Mouse (Mus musculus) kidney, postnatal 0 days (tissue): ENCODE measurements around the gene Olfr649. TPM values are rescaled to one million over a fixed set of nuclear protein-coding genes. Genes with fewer than 3 reads are reported as not detected.

ENCODE experiments used
- ATAC-seq: fragments of 200-750 bp; cut with Nextera tagmentation; replicated peaks from 2 replicates; pipeline ENCODE4 v1.8.0; 2017; ENCODE audit warnings: low read depth, moderate number of reproducible peaks, moderate TSS enrichment, moderate library complexity; ENCODE audit not compliant: low FRiP score
- DNase-seq: peaks from one replicate; pipeline ENCODE4 v3.0.0-alpha.2; 2016; ENCODE audit warnings: low spot score
- H3K27ac ChIP-seq: fragments of 300-500 bp; sonication (generic); 2 replicates; pipeline ENCODE4 v1.5.1; 2014; ENCODE audit warnings: mild to moderate bottlenecking
- H3K27me3 ChIP-seq: fragments of 300-500 bp; sonication (generic); 2 replicates; pipeline ENCODE4 v1.6.1; 2014; ENCODE audit warnings: low read length, mixed read lengths; ENCODE audit not compliant: insufficient read depth
- H3K36me3 ChIP-seq: fragments of 300-500 bp; sonication (generic); 2 replicates; pipeline ENCODE4 v1.6.1; 2014; ENCODE audit warnings: low read length, mixed read lengths; ENCODE audit not compliant: insufficient read depth
- H3K4me1 ChIP-seq: fragments of 300-500 bp; sonication (generic); replicated peaks from 2 replicates; pipeline ENCODE4 v1.6.1; 2014; ENCODE audit warnings: antibody characterized with exemption, low read length, mixed read lengths; ENCODE audit not compliant: insufficient read depth
- H3K4me2 ChIP-seq: fragments of 300-500 bp; sonication (generic); 2 replicates; pipeline ENCODE4 v1.6.1; 2014; ENCODE audit warnings: mild to moderate bottlenecking, low read length, moderate library complexity, mixed read lengths
- H3K4me3 ChIP-seq: fragments of 300-500 bp; sonication (generic); replicated peaks from 2 replicates; pipeline ENCODE4 v1.5.1; 2014; ENCODE audit warnings: low read depth, low read length
- H3K9ac ChIP-seq: fragments of 300-500 bp; sonication (generic); 2 replicates; pipeline ENCODE4 v1.6.1; 2014; ENCODE audit warnings: low read depth, low read length
- H3K9me3 ChIP-seq: fragments of 300-500 bp; sonication (generic); replicated peaks from 2 replicates; pipeline ENCODE4 v1.6.1; 2016; ENCODE audit warnings: low read length, inconsistent platforms, mixed read lengths
- CTCF ChIP-seq: IDR thresholded peaks from 2 replicates; pipeline ENCODE4 v1.5.1; 2016; ENCODE audit warnings: antibody characterized with exemption, low read depth, mild to moderate bottlenecking, moderate library complexity
- WGBS: fragments of 180-500 bp; shearing (Covaris S2); extraction: QIAGEN DNeasy Blood & Tissue Kit; methylation state at CpG from one replicate; pipeline ENCODE4 v1.1.7; 2014; 5-methylcytosine and 5-hydroxymethylcytosine counted together
- polyA plus RNA-seq: library from polyadenylated mRNA; unstranded; fragments of >200 nt; fragmentation: Nextera tagmentation; extraction: Ambion mirVana; gene quantifications from 2 replicates; pipeline ENCODE4 v1.2.1, GENCODE M21; 2015

Gene Olfr649
- polyA plus RNA-seq, 1 experiment from 2014 or later, result not detected

GRCm38 (mm10) chr7:104217881-104218280, 22.1 kb upstream of the Olfr649 start:
- H3K27me3 ChIP-seq, result no peaks in the 10 kb centered on the region
- no peaks in the 10 kb centered on the region for H3K4me1 ChIP-seq
- no peak for ATAC-seq
- no peak overlapping the region for H3K27ac ChIP-seq
- no peak overlapping the region for H3K4me3 ChIP-seq
- WGBS, result 65% methylated on average over 2 of the region's 2 CpGs
- H3K36me3 ChIP-seq, result no peaks in the 10 kb centered on the region
- no peak overlapping the region for H3K9ac ChIP-seq
- H3K9me3 ChIP-seq, result no peaks in the 10 kb centered on the region
- no peak for TF ChIP-seq CTCF
- H3K4me2 ChIP-seq, result no peak overlapping the region
- DNase-seq, result no peak

GRCm38 (mm10) chr7:104216011-104216535, 20.3 kb upstream of the Olfr649 start:
- no peaks in the 10 kb centered on the region for H3K36me3 ChIP-seq
- H3K27me3 ChIP-seq, result no peaks in the 10 kb centered on the region
- no peak overlapping the region for H3K27ac ChIP-seq
- no peaks in the 10 kb centered on the region for H3K9me3 ChIP-seq
- TF ChIP-seq CTCF, result no peak
- no peaks in the 10 kb centered on the region for H3K4me1 ChIP-seq
- no peak for ATAC-seq
- 30% methylated on average over 1 of the region's 1 CpGs for WGBS
- H3K4me3 ChIP-seq, result no peak overlapping the region
- H3K9ac ChIP-seq, result no peak overlapping the region
- no peak for DNase-seq
- H3K4me2 ChIP-seq, result no peak overlapping the region

- no peaks in the 10 kb centered on the region for H3K27me3 ChIP-seq
- H3K4me1 ChIP-seq, result no peaks in the 10 kb centered on the region
- H3K36me3 ChIP-seq, result no peaks in the 10 kb centered on the region
- H3K27ac ChIP-seq, result no peak overlapping the region
- no peaks in the 10 kb centered on the region for H3K9me3 ChIP-seq
- no peak for TF ChIP-seq CTCF
- 93% methylated on average over 7 of the region's 7 CpGs for WGBS
- H3K9ac ChIP-seq, result no peak overlapping the region
- H3K4me3 ChIP-seq, result no peak overlapping the region
- no peak overlapping the region for H3K4me2 ChIP-seq
- DNase-seq (no peak), ATAC-seq (no peak)
Measured at GRCm38 (mm10) chr7:104206197-104206596, 10.4 kb upstream of the Olfr649 start.

GRCm38 (mm10) chr7:104199822-104200221, 4.0 kb upstream of the Olfr649 start:
- H3K9me3 ChIP-seq, result no peaks in the 10 kb centered on the region
- H3K27ac ChIP-seq, result no peak overlapping the region
- WGBS, result 2% methylated on average over 5 of the region's 5 CpGs
- H3K4me3 ChIP-seq, result no peak overlapping the region
- H3K4me1 ChIP-seq, result no peaks in the 10 kb centered on the region
- peak; percentile 75 for DNase-seq
- no peaks in the 10 kb centered on the region for H3K27me3 ChIP-seq
- peak; percentile 76 for ATAC-seq
- no peaks in the 10 kb centered on the region for H3K36me3 ChIP-seq
- TF ChIP-seq CTCF, result peak; percentile 96
- no peak overlapping the region for H3K9ac ChIP-seq
- no peak overlapping the region for H3K4me2 ChIP-seq

GRCm38 (mm10) chr7:104191275-104191674, 4.5 kb downstream of the Olfr649 start:
- Histone ChIP-seq H3K27me3 (no peaks in the 10 kb centered on the region), H3K4me2 (no peak overlapping the region), H3K4me3 (no peak overlapping the region), H3K9me3 (no peaks in the 10 kb centered on the region), H3K9ac (no peak overlapping the region), H3K27ac (no peak overlapping the region), H3K4me1 (no peaks in the 10 kb centered on the region), H3K36me3 (no peaks in the 10 kb centered on the region)
- 65% methylated on average over 9 of the region's 9 CpGs for WGBS
- DNase-seq (no peak), ATAC-seq (no peak)
- no peak for TF ChIP-seq CTCF

GRCm38 (mm10) chr7:104183292-104183691, 12.5 kb downstream of the Olfr649 start, which contains the start of gene Olfr648:
TSS of gene Olfr648 (minus strand) at chr7:104183392.
- 92% methylated on average over 2 of the region's 2 CpGs for WGBS
- no peak for TF ChIP-seq CTCF
- DNase-seq, result no peak
- Histone ChIP-seq H3K4me2 (no peak within 1 kb of the TSS), H3K27ac (no peak within 1 kb of the TSS), H3K9ac (no peak within 1 kb of the TSS), H3K36me3 (no peaks in the 10 kb centered on the region), H3K9me3 (no peaks in the 10 kb centered on the region), H3K27me3 (no peaks in the 10 kb centered on the region), H3K4me1 (no peaks in the 10 kb centered on the region), H3K4me3 (no peak within 1 kb of the TSS)
- no peak for ATAC-seq

GRCm38 (mm10) chr7:104179074-104179473, 16.7 kb downstream of the Olfr649 start:
- no peaks in the 10 kb centered on the region for H3K36me3 ChIP-seq
- no peaks in the 10 kb centered on the region for H3K9me3 ChIP-seq
- no peak overlapping the region for H3K4me3 ChIP-seq
- no peaks in the 10 kb centered on the region for H3K27me3 ChIP-seq
- H3K9ac ChIP-seq, result no peak overlapping the region
- no peak overlapping the region for H3K4me2 ChIP-seq
- no peak overlapping the region for H3K27ac ChIP-seq
- H3K4me1 ChIP-seq, result no peaks in the 10 kb centered on the region
- TF ChIP-seq CTCF, result no peak
- ATAC-seq, result no peak
- DNase-seq, result no peak
- WGBS, result 93% methylated on average over 1 of the region's 1 CpGs
